Mouse (Mus musculus) layer of hippocampus, adult 18-20 months (tissue): Measurements from ENCODE around the gene Hmcn1. TPM values are rescaled to one million over a fixed set of nuclear protein-coding genes. Genes with fewer than 3 reads are reported as not detected.

Experiments used
- DNase-seq, 2 experiments: peaks; one replicate each; pipeline ENCODE4 v3.0.0; 2022; ENCODE audit warnings: low spot score in 2 of 2
- total RNA-seq, 2 experiments: library from RNA; stranded (reverse); gene quantifications; 2 replicates each; pipeline ENCODE4 v1.2.3; 2021

Hmcn1 gene
- total RNA-seq, 2 experiments from 2014 or later: 1.5 to 2.1 TPM

GRCm38 (mm10) chr1:150681433-150681832 is 311.8 kb downstream of the Hmcn1 start:
- peak in 1 of 2 experiments; percentile 22 for DNase-seq

GRCm38 (mm10) chr1:150681006-150681405 is 312.2 kb downstream of the Hmcn1 start:
- DNase-seq: peak; percentile 2 to 58

GRCm38 (mm10) chr1:150680345-150680744 is 312.9 kb downstream of the Hmcn1 start:
- no peak for DNase-seq

GRCm38 (mm10) chr1:150645314-150645713 is 347.9 kb downstream of the Hmcn1 start:
- DNase-seq: no peak

- DNase-seq: no peak
These were observed 353.7 kb downstream of the Hmcn1 start for GRCm38 (mm10) chr1:150639522-150639921.

GRCm38 (mm10) chr1:150632506-150632905 is 360.7 kb downstream of the Hmcn1 start:
- no peak for DNase-seq

- no peak for DNase-seq
These were observed 361.4 kb downstream of the Hmcn1 start for GRCm38 (mm10) chr1:150631856-150632171.

GRCm38 (mm10) chr1:150631035-150631855 is 362.0 kb downstream of the Hmcn1 start:
- no peak for DNase-seq

- no peak for DNase-seq
These were observed 370.0 kb downstream of the Hmcn1 start for GRCm38 (mm10) chr1:150623226-150623625.

- DNase-seq: no peak
These were observed 382.7 kb downstream of the Hmcn1 start for GRCm38 (mm10) chr1:150610539-150610938.

- DNase-seq: no peak
These were observed 387.1 kb downstream of the Hmcn1 start for GRCm38 (mm10) chr1:150606173-150606572.

GRCm38 (mm10) chr1:150593614-150594013 is 399.6 kb downstream of the Hmcn1 start:
- DNase-seq: no peak

- peak; percentile 8 to 75 for DNase-seq
These were observed 402.0 kb downstream of the Hmcn1 start for GRCm38 (mm10) chr1:150591253-150591652.

- no peak for DNase-seq
These were observed 405.8 kb downstream of the Hmcn1 start for GRCm38 (mm10) chr1:150587410-150587809.

- DNase-seq: no peak
These were observed 408.8 kb downstream of the Hmcn1 start for GRCm38 (mm10) chr1:150584477-150584876.

GRCm38 (mm10) chr1:150583734-150584133 is 409.5 kb downstream of the Hmcn1 start:
- DNase-seq: peak in 1 of 2 experiments; percentile 4

GRCm38 (mm10) chr1:150580561-150580960 is 412.7 kb downstream of the Hmcn1 start:
- DNase-seq: no peak

GRCm38 (mm10) chr1:150573407-150573806 is 419.8 kb downstream of the Hmcn1 start:
- no peak for DNase-seq

- DNase-seq: no peak
These were observed 422.6 kb downstream of the Hmcn1 start for GRCm38 (mm10) chr1:150570562-150571156.

GRCm38 (mm10) chr1:150569820-150570543 is 423.3 kb downstream of the Hmcn1 start:
- DNase-seq: no peak

GRCm38 (mm10) chr1:150566287-150566686 is 426.9 kb downstream of the Hmcn1 start:
- no peak for DNase-seq

GRCm38 (mm10) chr1:150556621-150557020 is 436.6 kb downstream of the Hmcn1 start:
- DNase-seq: no peak
